Mouse (Mus musculus): ENCODE results near the gene Prr7.

DNA sequence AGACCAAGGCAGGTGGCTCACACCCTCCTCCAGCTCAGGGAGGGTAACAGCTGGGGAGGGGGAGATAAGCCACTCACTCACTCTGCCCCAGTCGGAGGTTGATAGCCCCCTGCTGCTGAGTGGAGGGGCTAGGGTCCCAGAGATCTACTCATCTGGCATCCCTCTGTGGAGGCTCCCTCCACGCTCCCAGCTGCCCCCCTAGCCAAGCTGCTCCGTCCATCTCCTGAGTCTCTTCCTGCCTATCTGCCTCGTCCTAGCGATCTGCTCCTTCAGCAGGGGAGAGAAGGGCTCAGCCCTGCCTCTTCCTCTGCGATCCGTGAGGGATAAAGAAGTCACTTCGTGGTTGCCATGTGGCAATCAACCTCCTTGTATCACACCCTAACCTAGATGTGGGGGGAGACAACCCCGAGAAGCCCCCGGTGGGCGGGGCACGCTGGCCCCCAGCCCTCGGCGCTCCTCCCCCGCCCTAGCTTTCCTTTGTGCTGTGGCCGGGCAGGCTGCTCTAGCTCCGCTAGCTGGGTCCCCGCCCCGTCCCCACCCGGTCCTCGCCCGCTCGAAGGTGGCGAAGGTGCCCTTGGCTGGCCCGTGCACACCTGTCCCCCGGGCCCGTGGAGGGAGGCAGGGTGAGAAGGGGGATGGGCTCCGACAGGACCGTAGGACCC, 23.0 kb downstream of the Prr7 start:
- TF ChIP-seq CEBPB (IDR thresholded peaks at IDR 0.05; ENCODE audit: low read depth) (no peak), CTCF (IDR thresholded peaks at IDR 0.05; ENCODE audit: control insufficient read depth, insufficient read depth, insufficient read length) (no peak), USF1 (IDR thresholded peaks at IDR 0.05; ENCODE audit: low read depth) (no peak), MYOG (IDR thresholded peaks at IDR 0.05; ENCODE audit: control insufficient read depth, extremely low read depth, insufficient read length) (no peak)
